Mouse (Mus musculus) midbrain, embryonic 14.5 days (tissue): ENCODE data around the gene Ppfibp2. TPM values are rescaled to one million over a fixed set of nuclear protein-coding genes. Genes with fewer than 3 reads are reported as not detected.

ENCODE experiments used
- ATAC-seq: fragments of 200-750 bp; cut with Nextera tagmentation; 2 replicates; pipeline ENCODE4 v1.8.0; 2017; ENCODE audit warnings: moderate number of reproducible peaks, moderate library complexity; ENCODE audit not compliant: low FRiP score, low TSS enrichment
- DNase-seq: peaks from one replicate; pipeline ENCODE4 v3.0.0-alpha.2; 2015
- H3K27ac ChIP-seq: fragments of 300-500 bp; sonication (generic); replicated peaks from 2 replicates; pipeline ENCODE4 v1.5.1; 2014; ENCODE audit warnings: mild to moderate bottlenecking, low read depth, low read length, moderate library complexity
- H3K27me3 ChIP-seq: fragments of 300-500 bp; sonication (generic); 2 replicates; pipeline ENCODE4 v1.6.1; 2014; ENCODE audit warnings: low read length, control low read depth, mixed read lengths; ENCODE audit not compliant: control insufficient read depth, insufficient read depth
- H3K36me3 ChIP-seq: fragments of 300-500 bp; sonication (generic); 2 replicates; pipeline ENCODE4 v1.6.1; 2014; ENCODE audit warnings: low read length, control low read depth; ENCODE audit not compliant: control insufficient read depth, insufficient read depth
- H3K4me1 ChIP-seq: fragments of 300-500 bp; sonication (generic); 2 replicates; pipeline ENCODE4 v1.6.1; 2014; ENCODE audit warnings: mild to moderate bottlenecking, antibody characterized with exemption, low read length, control low read depth; ENCODE audit not compliant: control insufficient read depth, insufficient read depth
- H3K4me2 ChIP-seq: fragments of 300-500 bp; sonication (generic); 2 replicates; pipeline ENCODE4 v1.6.1; 2014; ENCODE audit warnings: mild to moderate bottlenecking, low read length, moderate library complexity
- H3K4me3 ChIP-seq: fragments of 300-500 bp; sonication (generic); replicated peaks from 2 replicates; pipeline ENCODE4 v1.5.1; 2014; ENCODE audit warnings: low read depth, low read length
- H3K9ac ChIP-seq: fragments of 300-500 bp; sonication (generic); replicated peaks from 2 replicates; pipeline ENCODE4 v1.6.1; 2014; ENCODE audit warnings: mild to moderate bottlenecking, low read length, moderate library complexity
- H3K9me3 ChIP-seq: fragments of 300-500 bp; sonication (generic); 2 replicates; pipeline ENCODE4 v1.6.1; 2016; ENCODE audit warnings: low read length, control low read depth, mixed read lengths; ENCODE audit not compliant: control insufficient read depth
- WGBS: fragments of 180-500 bp; shearing (Covaris S2); extraction: QIAGEN DNeasy Blood & Tissue Kit; methylation state at CpG from one replicate; pipeline ENCODE4 v1.1.7; 2014; 5-methylcytosine and 5-hydroxymethylcytosine counted together
- polyA plus RNA-seq: library from polyadenylated mRNA; unstranded; fragments of >200 nt; fragmentation: Nextera tagmentation; extraction: Ambion mirVana; gene quantifications from 2 replicates; pipeline ENCODE4 v1.2.1, GENCODE M21; 2014

The Ppfibp2 gene
- polyA plus RNA-seq, 1 experiment from 2014 or later = 1.0 TPM

DNA sequence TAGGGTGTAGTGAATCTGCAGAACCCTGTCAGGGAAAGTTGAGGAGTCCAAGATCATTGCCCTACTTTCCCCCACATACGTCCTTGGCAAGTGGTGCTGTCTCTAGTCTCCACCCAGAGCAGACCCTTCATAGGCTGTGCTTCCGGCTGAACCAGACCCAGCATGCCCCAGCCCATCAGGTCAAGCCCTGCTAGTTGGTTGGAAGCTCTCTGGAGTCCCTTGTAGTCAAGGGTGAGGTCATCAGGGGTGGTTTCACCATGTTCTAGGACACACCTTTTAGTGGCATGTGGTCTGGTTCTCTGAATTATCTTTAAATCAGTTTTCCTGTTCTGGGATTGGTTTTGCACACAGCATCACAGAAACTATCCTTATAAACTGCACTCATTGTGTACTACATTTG, 86.3 kb downstream of the Ppfibp2 start:
- Histone ChIP-seq H3K4me1 (no peaks in the 10 kb centered on the region), H3K27ac (no peak overlapping the region), H3K4me2 (no peak overlapping the region), H3K4me3 (no peak overlapping the region), H3K27me3 (no peaks in the 10 kb centered on the region), H3K9me3 (no peaks in the 10 kb centered on the region), H3K9ac (no peak overlapping the region), H3K36me3 (no peaks in the 10 kb centered on the region)
- 86% methylated on average over 2 of the region's 2 CpGs for WGBS
- no peak for ATAC-seq
- DNase-seq = no peak

DNA sequence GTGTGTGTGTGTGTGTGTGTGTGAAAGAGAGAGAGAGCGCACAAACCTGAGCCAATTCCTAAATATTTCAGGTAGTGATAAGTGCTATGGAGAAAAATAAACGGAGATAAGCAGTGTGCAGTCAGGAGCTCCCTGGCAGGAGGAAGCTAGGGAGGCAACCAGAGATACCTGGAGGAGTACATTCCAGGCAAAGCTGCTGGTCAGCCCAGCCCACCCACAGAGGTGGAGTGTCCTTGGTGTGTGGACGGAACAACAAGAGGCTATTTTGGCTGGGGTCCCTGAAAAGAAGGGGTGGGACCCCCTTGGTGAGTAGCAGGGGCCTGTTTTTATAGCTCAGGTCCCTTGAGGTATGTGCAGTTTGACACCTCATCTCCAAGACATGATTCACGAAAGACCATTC, 88.2 kb downstream of the Ppfibp2 start:
- no peak overlapping the region for H3K4me2 ChIP-seq
- H3K27ac ChIP-seq = no peak overlapping the region
- DNase-seq = no peak
- H3K27me3 ChIP-seq = no peaks in the 10 kb centered on the region
- H3K4me3 ChIP-seq = no peak overlapping the region
- H3K36me3 ChIP-seq = no peaks in the 10 kb centered on the region
- no peak overlapping the region for H3K9ac ChIP-seq
- ATAC-seq = no peak
- no peaks in the 10 kb centered on the region for H3K9me3 ChIP-seq
- no peaks in the 10 kb centered on the region for H3K4me1 ChIP-seq
- 89% methylated on average over 4 of the region's 4 CpGs for whole genome bisulfite sequencing

DNA sequence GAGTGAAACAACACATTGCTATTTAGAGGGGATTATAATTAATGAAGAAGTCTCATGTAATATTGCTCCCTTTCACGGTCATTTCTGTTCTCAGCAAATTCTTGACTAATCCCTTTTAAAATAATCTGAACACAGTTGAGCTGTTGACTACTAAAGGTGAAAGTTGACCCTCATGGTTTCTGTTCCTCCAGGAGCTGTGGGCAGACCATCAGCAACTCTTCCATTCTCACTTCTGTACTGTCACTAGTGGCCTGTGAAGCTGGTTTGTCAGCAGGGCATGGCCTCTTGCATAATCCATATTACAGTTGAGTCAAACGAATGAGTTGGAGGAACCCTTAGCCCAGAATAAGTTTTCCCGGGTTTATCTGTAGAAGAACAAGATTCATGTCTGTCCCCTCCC, 88.6 kb downstream of the Ppfibp2 start:
- H3K36me3 ChIP-seq = no peaks in the 10 kb centered on the region
- no peak overlapping the region for H3K9ac ChIP-seq
- no peaks in the 10 kb centered on the region for H3K9me3 ChIP-seq
- no peak overlapping the region for H3K27ac ChIP-seq
- H3K27me3 ChIP-seq = no peaks in the 10 kb centered on the region
- H3K4me1 ChIP-seq = no peaks in the 10 kb centered on the region
- no peak for DNase-seq
- ATAC-seq = no peak
- no peak overlapping the region for H3K4me2 ChIP-seq
- H3K4me3 ChIP-seq = no peak overlapping the region
- 89% methylated on average over 3 of the region's 3 CpGs for WGBS

DNA sequence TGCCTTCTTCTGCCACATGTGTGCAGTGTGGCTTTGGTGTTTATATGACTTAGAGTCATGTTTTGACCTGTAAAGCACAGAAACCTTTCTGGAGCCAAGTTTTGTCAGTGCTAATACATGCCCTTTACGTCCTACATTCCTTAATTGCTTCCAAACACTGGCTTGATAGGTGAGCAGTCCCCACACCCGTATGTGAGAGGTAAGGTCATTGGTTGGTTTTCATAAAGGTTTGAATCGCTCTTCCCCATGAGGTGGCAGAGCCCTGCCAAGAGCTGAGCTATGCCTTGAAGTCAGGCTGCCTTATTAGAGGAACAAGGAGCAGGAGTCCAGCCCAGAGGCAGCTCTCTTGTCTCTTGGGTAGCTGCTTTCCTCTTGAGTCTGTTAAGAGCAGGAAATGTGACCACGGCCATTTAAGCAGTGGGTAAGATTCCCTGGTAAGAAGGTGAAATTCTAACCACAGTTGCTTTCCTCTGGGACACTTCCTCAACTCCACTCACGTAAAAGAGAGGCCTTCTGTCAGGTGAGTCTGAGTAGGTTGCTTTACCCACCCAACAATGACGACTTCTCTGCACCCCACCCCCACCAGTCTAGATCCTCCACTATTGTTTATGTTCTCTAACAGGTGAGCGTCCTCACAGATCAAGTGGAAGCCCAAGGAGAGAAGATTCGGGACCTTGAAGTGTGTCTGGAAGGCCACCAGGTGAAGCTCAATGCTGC, 90.4 kb downstream of the Ppfibp2 start:
- no peaks in the 10 kb centered on the region for H3K27me3 ChIP-seq
- H3K9me3 ChIP-seq = no peaks in the 10 kb centered on the region
- no peaks in the 10 kb centered on the region for H3K4me1 ChIP-seq
- no peak overlapping the region for H3K4me2 ChIP-seq
- WGBS = 86% methylated on average over 8 of the region's 8 CpGs
- DNase-seq = no peak
- H3K27ac ChIP-seq = no peak overlapping the region
- no peaks in the 10 kb centered on the region for H3K36me3 ChIP-seq
- H3K9ac ChIP-seq = no peak overlapping the region
- no peak overlapping the region for H3K4me3 ChIP-seq
- ATAC-seq = no peak

DNA sequence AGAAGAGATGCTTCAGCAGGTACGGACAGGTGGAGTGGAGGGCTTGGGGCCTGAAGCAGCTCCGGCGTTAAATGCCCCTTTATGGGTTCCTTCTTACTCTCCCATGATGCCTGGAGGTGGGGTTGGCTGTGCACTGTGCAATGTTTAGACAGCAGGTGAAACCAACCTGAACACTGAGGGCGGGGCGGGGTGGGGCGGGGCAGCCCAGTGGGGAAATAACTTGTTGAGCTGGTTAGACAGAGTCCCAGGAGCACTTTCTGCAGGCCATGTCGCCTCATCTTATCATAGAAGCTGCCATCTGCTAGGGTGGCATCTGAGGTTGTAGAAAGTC, 90.9 kb downstream of the Ppfibp2 start:
- Histone ChIP-seq H3K4me2 (no peak overlapping the region), H3K4me3 (no peak overlapping the region), H3K27ac (no peak overlapping the region), H3K36me3 (no peaks in the 10 kb centered on the region), H3K9me3 (no peaks in the 10 kb centered on the region), H3K9ac (no peak overlapping the region), H3K4me1 (no peaks in the 10 kb centered on the region), H3K27me3 (no peaks in the 10 kb centered on the region)
- 95% methylated on average over 7 of the region's 7 CpGs for WGBS
- ATAC-seq = no peak
- DNase-seq = no peak

DNA sequence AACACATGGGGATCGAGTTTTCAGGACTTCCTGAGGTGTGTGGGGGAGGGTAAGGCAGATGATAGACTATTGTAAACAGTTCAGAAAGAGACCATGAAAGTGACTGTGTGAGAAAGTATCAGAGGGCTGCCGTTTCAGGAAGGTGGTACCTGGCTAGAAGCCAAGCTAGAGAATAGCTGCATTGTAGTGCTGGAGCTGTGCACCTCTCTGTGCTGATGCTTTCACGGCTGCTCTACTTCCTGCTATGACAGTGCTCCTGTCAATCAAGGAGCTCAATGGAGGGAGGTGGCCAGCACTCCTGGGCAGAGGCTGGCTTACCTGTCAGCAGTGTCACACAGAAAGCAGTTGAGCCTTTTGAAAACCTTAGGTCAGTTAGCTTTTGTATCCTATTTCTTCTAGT, 92.4 kb downstream of the Ppfibp2 start:
- Histone ChIP-seq H3K27ac (no peak overlapping the region), H3K4me3 (no peak overlapping the region), H3K4me2 (no peak overlapping the region), H3K9ac (no peak overlapping the region), H3K9me3 (no peaks in the 10 kb centered on the region), H3K4me1 (no peaks in the 10 kb centered on the region), H3K27me3 (no peaks in the 10 kb centered on the region), H3K36me3 (no peaks in the 10 kb centered on the region)
- DNase-seq = no peak
- ATAC-seq = no peak
- WGBS = 39% methylated on average over 3 of the region's 3 CpGs

DNA sequence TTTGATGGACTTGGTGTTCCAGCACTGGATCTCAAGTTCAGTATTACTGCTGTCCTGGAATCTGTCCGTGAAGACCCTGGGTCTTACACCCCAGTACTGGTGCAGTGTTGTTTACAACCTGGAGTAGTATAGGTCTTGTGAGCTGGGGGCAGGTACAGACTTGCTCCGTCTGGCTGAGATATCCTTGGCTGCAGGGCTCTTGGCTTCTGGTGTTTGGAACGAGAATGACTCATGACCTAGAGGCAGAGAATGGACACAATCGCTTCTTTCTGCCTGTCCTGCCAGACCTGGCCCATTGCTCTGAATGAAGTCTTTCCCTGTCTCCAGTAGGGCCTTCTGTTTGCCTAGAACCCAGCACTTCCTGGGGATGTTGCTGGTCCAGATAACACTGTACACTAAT, 93.0 kb downstream of the Ppfibp2 start:
- Histone ChIP-seq H3K36me3 (no peaks in the 10 kb centered on the region), H3K4me3 (no peak overlapping the region), H3K27ac (no peak overlapping the region), H3K27me3 (peaks cover under 1% of the 10 kb centered on the region; the same call in 1 of the 2 replicates), H3K9me3 (no peaks in the 10 kb centered on the region), H3K9ac (no peak overlapping the region), H3K4me2 (no peak overlapping the region), H3K4me1 (no peaks in the 10 kb centered on the region)
- no peak for ATAC-seq
- no peak for DNase-seq
- WGBS = 94% methylated on average over 4 of the region's 4 CpGs

DNA sequence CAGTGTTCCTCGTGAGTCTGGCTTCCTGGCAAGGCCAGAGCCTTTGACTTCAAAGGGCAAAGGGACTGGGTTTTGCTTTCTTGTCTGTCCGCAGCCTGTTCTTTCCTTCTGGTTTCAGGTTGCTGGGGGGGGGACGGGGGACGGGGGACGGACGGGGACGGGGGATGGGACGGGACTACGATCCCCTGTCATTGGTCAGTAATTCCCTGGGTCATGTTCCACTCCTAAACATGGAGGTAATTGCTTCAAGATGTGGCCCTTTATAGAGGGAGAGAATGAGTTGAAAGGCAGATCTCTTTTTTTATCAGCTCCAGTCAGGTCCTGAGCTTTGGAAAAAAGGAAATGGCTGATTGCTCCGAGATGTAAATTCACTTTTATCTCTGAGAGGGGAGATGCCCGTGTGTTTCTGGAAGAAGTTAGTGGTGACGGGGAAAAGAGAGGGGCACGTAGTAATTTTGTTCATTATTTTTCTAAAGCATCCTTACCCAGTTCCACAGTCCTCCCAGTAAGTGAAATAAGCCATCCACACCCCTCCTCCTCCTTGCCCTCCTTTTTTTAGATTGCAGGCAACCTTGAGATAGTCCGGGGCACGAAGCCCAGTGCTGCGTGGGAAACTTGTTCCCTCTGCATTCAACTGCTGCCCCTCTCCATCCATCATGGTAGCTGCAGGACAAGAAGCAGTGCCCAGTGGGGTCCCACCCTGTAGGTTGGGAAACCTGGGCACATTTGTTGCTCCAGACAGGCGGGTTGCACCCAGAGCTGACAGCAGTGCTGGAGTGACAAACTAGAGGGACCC, 95.6 kb downstream of the Ppfibp2 start:
- WGBS = 47% methylated on average over 17 of the region's 17 CpGs
- no peak overlapping the region for H3K4me3 ChIP-seq
- H3K36me3 ChIP-seq = no peaks in the 10 kb centered on the region
- DNase-seq (no peak), ATAC-seq (no peak)
- H3K4me2 ChIP-seq = no peak overlapping the region
- no peaks in the 10 kb centered on the region; the same call in 1 of the 2 replicates for H3K4me1 ChIP-seq
- no peak overlapping the region for H3K27ac ChIP-seq
- peaks cover 4% of the 10 kb centered on the region; the same call in 1 of the 2 replicates for H3K27me3 ChIP-seq
- H3K9ac ChIP-seq = no peak overlapping the region
- no peaks in the 10 kb centered on the region for H3K9me3 ChIP-seq

DNA sequence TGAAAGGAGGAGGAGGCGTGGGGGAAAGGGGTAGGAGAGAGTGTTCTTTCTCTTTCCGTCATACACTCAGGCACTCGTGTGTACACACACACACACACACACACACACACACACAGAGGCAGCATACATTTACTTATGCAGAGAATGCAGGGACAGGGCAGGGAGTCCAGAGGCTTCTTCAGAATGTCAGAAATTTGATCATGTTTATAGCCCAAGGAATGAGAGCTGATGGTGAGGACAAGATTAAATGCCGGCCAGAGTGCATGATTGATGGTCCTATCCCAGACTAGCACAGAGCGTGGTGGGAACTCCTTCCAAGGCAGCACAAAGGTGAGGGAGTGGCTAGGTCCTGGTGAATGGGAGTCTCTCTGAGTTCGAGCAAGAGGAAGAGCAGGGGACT, 96.5 kb downstream of the Ppfibp2 start:
- no peak for DNase-seq
- no peak for ATAC-seq
- Histone ChIP-seq H3K4me2 (no peak overlapping the region), H3K9me3 (no peaks in the 10 kb centered on the region), H3K9ac (no peak overlapping the region), H3K4me1 (no peaks in the 10 kb centered on the region; the same call in 1 of the 2 replicates), H3K4me3 (no peak overlapping the region), H3K27me3 (peaks cover 8% of the 10 kb centered on the region; the same call in 1 of the 2 replicates), H3K36me3 (no peaks in the 10 kb centered on the region), H3K27ac (no peak overlapping the region)
- WGBS = 49% methylated on average over 6 of the region's 6 CpGs
